ENCODE assay signal across 24 mouse cellular contexts in genomic region chr5:77126415-77126968, GRCm38 (mm10). TPM values are rescaled to one million over a fixed set of nuclear protein-coding genes. Genes with fewer than 3 reads are reported as not detected.
A peak's percentile ranks its signal among the peaks of the same experiment; 100 is the strongest.
DNase-seq lines count a peak whose midpoint lies in the region; ATAC-seq and TF ChIP-seq lines count a peak whose summit lies in the region.
"Had no signal": no experiment of that assay in that cellular context is flagged by ENCODE, and none has a peak within 500 bp of the region (broad histone marks: within the 10 kb centered on the region; RNA-seq: fewer than 3 reads in every experiment).

No protein-coding gene starts in this region.

- H3K4me2 ChIP-seq in heart, embryonic 15.5 days = no peak overlapping the region
- H3K4me2 ChIP-seq in lung, postnatal 0 days (replicated peaks; ENCODE audit: low read depth, low read length) = no peak overlapping the region
- H3K4me2 ChIP-seq: embryonic facial prominence, embryonic 12.5 days; forebrain, embryonic 12.5 days; hindbrain, embryonic 13.5 days; limb, embryonic 15.5 days; liver, embryonic 15.5 days; midbrain, embryonic 12.5 days; stomach, embryonic 15.5 days had no signal

- no peak for ATAC-seq in heart, embryonic 15.5 days (replicated peaks; ENCODE audit: insufficient number of reproducible peaks, insufficient read depth, low FRiP score, low read depth)
- ATAC-seq in lung, postnatal 0 days = peak; percentile 82
- ATAC-seq: activated CD4-positive, CD25-positive, alpha-beta regulatory T cell, adult 4 months; inflammation-experienced regulatory T-cells, adult 6 months had no signal

- intact Hi-C loops in heart, adult 2 months (cut with DNase I) = no loop called here
- intact Hi-C loops in heart, postnatal 14 days (cut with DNase I) = no loop called here
- intact Hi-C loops in left cerebral cortex, postnatal 14 days (cut with DNase I) = no loop called here

- no peaks in the 10 kb centered on the region for H3K9me3 ChIP-seq in heart, embryonic 15.5 days (replicated peaks)
- H3K9me3 ChIP-seq in lung, postnatal 0 days (ENCODE audit: low read length) = no peaks in the 10 kb centered on the region
- H3K9me3 ChIP-seq: embryonic facial prominence, embryonic 12.5 days; limb, embryonic 15.5 days; liver, embryonic 15.5 days; stomach, embryonic 15.5 days had no signal

- no peak for TF ChIP-seq EP300 in heart, adult 2 months (IDR thresholded peaks at IDR 0.05; ENCODE audit: insufficient read depth, low read depth, low read length)
- peak; percentile 99 for TF ChIP-seq EP300 in lung, postnatal 0 days (IDR thresholded peaks at IDR 0.05)

- TF ChIP-seq POLR2A in heart, adult 2 months (IDR thresholded peaks at IDR 0.05; ENCODE audit: insufficient read depth, low read depth, low read length) = no peak

- H3K4me1 ChIP-seq in heart, adult 2 months (ENCODE audit: control insufficient read depth, insufficient read depth, low read length) = peaks cover 5% of the 10 kb centered on the region
- H3K4me1 ChIP-seq in heart, embryonic 15.5 days (replicated peaks) = peaks cover 59% of the 10 kb centered on the region
- H3K4me1 ChIP-seq in lung, postnatal 0 days (ENCODE audit: insufficient read depth, low read depth, low read length) = peaks cover 17% of the 10 kb centered on the region; the same call in 1 of the 2 replicates

- WGBS in heart, adult 2 months = 60% methylated on average over 3 of the region's 3 CpGs
- 50% methylated on average over 3 of the region's 3 CpGs for WGBS in heart, embryonic 15.5 days
- WGBS in lung, postnatal 0 days = 52% methylated on average over 3 of the region's 3 CpGs

- TF ChIP-seq CTCF in heart, adult 2 months (IDR thresholded peaks at IDR 0.05) = no peak
- no peak for TF ChIP-seq CTCF in lung, postnatal 0 days (IDR thresholded peaks at IDR 0.05)

- H3K36me3 ChIP-seq in heart, adult 2 months (ENCODE audit: control insufficient read depth, insufficient read depth, low read length) = no peaks in the 10 kb centered on the region
- no peaks in the 10 kb centered on the region for H3K36me3 ChIP-seq in heart, embryonic 15.5 days
- no peaks in the 10 kb centered on the region for H3K36me3 ChIP-seq in lung, postnatal 0 days (ENCODE audit: insufficient read depth, low read length)
- H3K36me3 ChIP-seq: embryonic facial prominence, embryonic 12.5 days; forebrain, embryonic 12.5 days; hindbrain, embryonic 13.5 days; limb, embryonic 15.5 days; liver, embryonic 15.5 days; midbrain, embryonic 12.5 days; stomach, embryonic 15.5 days had no signal

- H3K79me2 ChIP-seq in heart, adult 2 months (replicated peaks; ENCODE audit: control insufficient read depth, insufficient read depth, low read length) = peaks cover 2% of the 10 kb centered on the region; the same call in 1 of the 2 replicates

- no peak overlapping the region for H3K9ac ChIP-seq in heart, adult 2 months (ENCODE audit: low read depth, low read length)
- no peak overlapping the region for H3K9ac ChIP-seq in heart, embryonic 15.5 days
- no peak overlapping the region for H3K9ac ChIP-seq in lung, postnatal 0 days (replicated peaks; ENCODE audit: low read depth)
- H3K9ac ChIP-seq: embryonic facial prominence, embryonic 12.5 days; forebrain, embryonic 12.5 days; hindbrain, embryonic 13.5 days; limb, embryonic 15.5 days; liver, embryonic 15.5 days; midbrain, embryonic 12.5 days; stomach, embryonic 15.5 days had no signal

- no peak for DNase-seq in heart, adult 2 months
- DNase-seq in heart, postnatal 14 days = no peak
- no peak for DNase-seq in heart, adult 11 months
- DNase-seq in lung, postnatal 0 days (ENCODE audit: low spot score) = peak; percentile 90
- DNase-seq in frontal cortex, postnatal 36 days (ENCODE audit: low spot score in 2 of 2) = no peak
- no peak for DNase-seq in left cerebral cortex, postnatal 14 days (ENCODE audit: low spot score in 2 of 2)
- DNase-seq: adrenal gland, adult 8-10 months; cerebellum, adult 11-12 months; cerebellum, postnatal 10 days; kidney, adult 2 months; left cerebral cortex, postnatal 4 days; thymus, postnatal 25 days had no signal

- peak overlapping the region; percentile 40 for H3K27ac ChIP-seq in heart, adult 2 months
- peak overlapping the region; percentile 78 for H3K27ac ChIP-seq in heart, embryonic 15.5 days
- peak overlapping the region; percentile 57 for H3K27ac ChIP-seq in lung, postnatal 0 days (ENCODE audit: low read length)
- H3K27ac ChIP-seq: embryonic facial prominence, embryonic 12.5 days; forebrain, embryonic 12.5 days; hindbrain, embryonic 13.5 days; kidney, postnatal 0 days; left cerebral cortex, adult 2 months; limb, embryonic 15.5 days; liver, embryonic 15.5 days; midbrain, embryonic 12.5 days; stomach, embryonic 15.5 days had no signal

- H3K27me3 ChIP-seq in heart, adult 2 months (ENCODE audit: control insufficient read depth, insufficient read depth, low read length) = no peaks in the 10 kb centered on the region
- no peaks in the 10 kb centered on the region for H3K27me3 ChIP-seq in heart, embryonic 15.5 days
- no peaks in the 10 kb centered on the region for H3K27me3 ChIP-seq in lung, postnatal 0 days (replicated peaks; ENCODE audit: insufficient read depth, low read length)
- H3K27me3 ChIP-seq: limb, embryonic 15.5 days; liver, embryonic 15.5 days; stomach, embryonic 15.5 days had no signal

- peak overlapping the region; percentile 11 for H3K4me3 ChIP-seq in heart, adult 2 months
- H3K4me3 ChIP-seq in heart, embryonic 15.5 days = no peak overlapping the region
- H3K4me3 ChIP-seq in lung, postnatal 0 days (ENCODE audit: low read depth, low read length) = no peak overlapping the region
- H3K4me3 ChIP-seq: embryonic facial prominence, embryonic 12.5 days; forebrain, embryonic 12.5 days; hindbrain, embryonic 13.5 days; left cerebral cortex, adult 2 months; limb, embryonic 15.5 days; liver, embryonic 15.5 days; midbrain, embryonic 12.5 days; stomach, embryonic 15.5 days had no signal

RNA-seq across cellular contexts. Expression of gene Hopx, which starts 11.6 kb away (rescaled TPM):
- total RNA-seq in heart, adult 2 months (2021) = 100 to 1,000 TPM; 367 to 385 TPM
- polyA plus RNA-seq in heart, adult 2 months (2012; rRNA removed) = 284 and 285 TPM in 2 replicates
- total RNA-seq in heart, postnatal 14 days (2021) = 100 to 1,000 TPM; 496 to 513 TPM
- polyA plus RNA-seq in heart, embryonic 15.5 days (2015; fragmentation: Nextera tagmentation; extraction: Ambion mirVana) = 16.0 and 23.6 TPM in 2 replicates
- polyA plus RNA-seq in lung, postnatal 0 days (2015; fragmentation: Nextera tagmentation; extraction: Ambion mirVana) = 49.0 and 49.5 TPM in 2 replicates
- total RNA-seq in left cerebral cortex, postnatal 14 days (2021) = 10 to 100 TPM; 21.4 to 26.3 TPM
- polyA plus RNA-seq: midbrain, embryonic 12.5 days had no signal

Comparison
In these comparisons a context has a peak if more than half of its experiments do, and no peak if none do; other contexts are left out.
1. RNA of gene Hopx, which starts 11.6 kb away (total RNA-seq): 496 to 513 TPM in heart, postnatal 14 days and 367 to 385 TPM in heart, adult 2 months; 21.4 to 26.3 TPM in left cerebral cortex, postnatal 14 days; every median in the first group is over 10 times any median in the second.
2. Peak in every context shown above with its lines, with median percentiles within 50 percentile points of each other: H3K27ac ChIP-seq.